Mouse (Mus musculus) midbrain, embryonic 16.5 days (tissue): ENCODE measurements around the gene Cramp1l. TPM values are rescaled to one million over a fixed set of nuclear protein-coding genes. Genes with fewer than 3 reads are reported as not detected.
"Not testable (repeated sequence)": the region's sequence is repeated elsewhere in the genome, so short reads cannot be mapped to it uniquely, and the experiment has no call there.

ENCODE experiments used
- ATAC-seq: fragments of 200-750 bp; cut with Nextera tagmentation; 2 replicates; pipeline ENCODE4 v1.8.0; 2017; ENCODE audit warnings: moderate TSS enrichment
- H3K27ac ChIP-seq: fragments of 300-500 bp; sonication (generic); 2 replicates; pipeline ENCODE4 v1.5.1; 2014; ENCODE audit warnings: mild to moderate bottlenecking, low read length, mixed read lengths
- H3K27me3 ChIP-seq: fragments of 300-500 bp; sonication (generic); 2 replicates; pipeline ENCODE4 v1.6.1; 2014; ENCODE audit warnings: low read depth, low read length, mixed read lengths; ENCODE audit not compliant: control insufficient read depth, insufficient read depth
- H3K36me3 ChIP-seq: fragments of 300-500 bp; sonication (generic); 2 replicates; pipeline ENCODE4 v1.6.1; 2014; ENCODE audit warnings: mild to moderate bottlenecking, low read length, moderate library complexity, mixed read lengths; ENCODE audit not compliant: control insufficient read depth, insufficient read depth
- H3K4me1 ChIP-seq: fragments of 300-500 bp; sonication (generic); 2 replicates; pipeline ENCODE4 v1.6.1; 2014; ENCODE audit warnings: mild to moderate bottlenecking, low read length, mixed read lengths; ENCODE audit not compliant: control insufficient read depth, insufficient read depth
- H3K4me2 ChIP-seq: fragments of 300-500 bp; sonication (generic); 2 replicates; pipeline ENCODE4 v1.6.1; 2014; ENCODE audit warnings: mild to moderate bottlenecking, low read length, mixed read lengths
- H3K4me3 ChIP-seq: fragments of 300-500 bp; sonication (generic); 2 replicates; pipeline ENCODE4 v1.5.1; 2014; ENCODE audit warnings: low read depth, mild to moderate bottlenecking, low read length, moderate library complexity, mixed read lengths
- H3K9ac ChIP-seq: fragments of 300-500 bp; sonication (generic); 2 replicates; pipeline ENCODE4 v1.6.1; 2014; ENCODE audit warnings: low read depth, low read length, mixed read lengths
- H3K9me3 ChIP-seq: fragments of 300-500 bp; sonication (generic); replicated peaks from 2 replicates; pipeline ENCODE4 v1.6.1; 2014; ENCODE audit warnings: mild to moderate bottlenecking, low read length, mixed read lengths; ENCODE audit not compliant: control insufficient read depth, poor library complexity, severe bottlenecking
- WGBS: fragments of 180-500 bp; shearing (Covaris S2); extraction: QIAGEN DNeasy Blood & Tissue Kit; methylation state at CpG from one replicate; pipeline ENCODE4 v1.1.7; 2014; 5-methylcytosine and 5-hydroxymethylcytosine counted together
- polyA plus RNA-seq: library from polyadenylated mRNA; unstranded; fragments of >200 nt; fragmentation: Nextera tagmentation; extraction: Ambion mirVana; gene quantifications from 2 replicates; pipeline ENCODE4 v1.2.1, GENCODE M21; 2015

The Cramp1l gene
- polyA plus RNA-seq, 1 experiment from 2014 or later = 4.6 TPM

DNA sequence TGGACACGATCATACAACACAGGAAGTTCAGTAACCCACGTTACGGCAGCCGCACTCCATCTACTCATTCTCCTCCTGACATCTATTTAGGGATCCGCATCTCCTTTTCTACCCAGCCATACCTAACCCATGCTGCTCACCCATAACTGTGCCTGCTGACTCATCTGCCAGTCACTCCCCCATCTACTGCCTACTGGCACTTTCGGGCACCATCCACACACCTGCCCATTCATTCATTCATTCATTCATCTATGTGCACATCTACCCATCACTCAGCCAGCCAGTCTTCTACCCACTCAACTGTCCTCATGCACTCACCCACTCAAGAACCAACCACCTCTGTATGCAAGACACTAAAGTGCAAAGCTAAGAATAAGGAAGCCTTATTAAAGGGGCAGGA lies 28.4 kb downstream of the Cramp1l start:
- H3K27ac ChIP-seq = no peak overlapping the region
- peaks cover 55% of the 10 kb centered on the region for H3K36me3 ChIP-seq
- WGBS = 96% methylated on average over 6 of the region's 6 CpGs
- H3K4me3 ChIP-seq = no peak overlapping the region
- ATAC-seq = no peak
- H3K4me1 ChIP-seq = no peaks in the 10 kb centered on the region
- no peaks in the 10 kb centered on the region for H3K27me3 ChIP-seq
- H3K9ac ChIP-seq = no peak overlapping the region
- no peaks in the 10 kb centered on the region for H3K9me3 ChIP-seq
- H3K4me2 ChIP-seq = no peak overlapping the region

- H3K27me3 ChIP-seq = no peaks in the 10 kb centered on the region
- H3K36me3 ChIP-seq = peaks cover 22% of the 10 kb centered on the region
- H3K4me2 ChIP-seq = peak overlapping the region; percentile 79
- 15% methylated on average over 21 of the region's 21 CpGs for WGBS
- peak overlapping the region; percentile 95 for H3K4me3 ChIP-seq
- H3K9me3 ChIP-seq = no peaks in the 10 kb centered on the region
- H3K9ac ChIP-seq = peak overlapping the region; percentile 47; the same call in 1 of the 2 replicates
- no peak overlapping the region for H3K27ac ChIP-seq
- ATAC-seq = peak; percentile 63
- H3K4me1 ChIP-seq = peaks cover 14% of the 10 kb centered on the region
Observed at GRCm38 (mm10) chr17:24960852-24961715, 54.5 kb downstream of the Cramp1l start.

DNA sequence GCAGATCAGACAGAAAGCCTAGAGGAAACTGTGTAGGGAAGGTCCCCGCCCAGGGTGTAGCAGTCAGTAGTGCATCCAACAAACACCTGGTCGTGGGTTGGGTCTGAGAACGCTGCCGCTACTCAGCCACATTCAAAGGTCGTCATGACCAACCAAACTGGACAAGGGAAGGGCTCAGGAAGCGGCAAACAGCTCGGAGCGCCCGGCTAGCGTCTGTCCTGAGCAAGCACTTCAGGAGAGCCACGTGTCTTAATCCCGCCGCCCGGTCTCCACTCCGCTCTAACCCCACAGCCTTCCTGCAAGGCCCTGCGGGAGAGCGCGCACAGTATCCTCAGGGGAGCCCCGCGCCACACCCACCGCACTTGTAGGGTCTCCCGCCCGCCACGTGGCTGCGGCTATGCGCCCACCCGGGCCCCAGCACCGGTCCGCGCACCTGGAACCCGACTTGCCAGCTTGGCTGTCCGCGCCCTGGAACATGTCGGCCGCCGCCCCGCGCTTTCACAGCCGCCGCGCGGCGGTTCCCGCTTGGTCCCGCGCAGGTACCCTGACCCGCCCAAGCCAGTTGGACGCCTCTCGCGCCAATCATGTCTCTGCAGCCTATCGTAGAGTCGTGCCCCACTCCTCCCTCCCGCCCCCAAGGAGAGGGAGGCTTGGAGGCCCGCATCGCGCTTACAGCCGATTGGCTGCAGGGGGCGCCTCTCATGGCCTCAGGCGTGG lies 55.3 kb downstream of the Cramp1l start, which contains the start of gene Jpt2:
TSS of gene Jpt2 (minus strand) at position 555 of the 717 bp plus-strand sequence.
- H3K27ac ChIP-seq = peak within 1 kb of the TSS; percentile 88
- ATAC-seq = peak; percentile 100
- H3K9me3 ChIP-seq = no peaks in the 10 kb centered on the region
- H3K4me3 ChIP-seq = peak within 1 kb of the TSS; percentile 95
- no peaks in the 10 kb centered on the region for H3K27me3 ChIP-seq
- peaks cover 25% of the 10 kb centered on the region for H3K36me3 ChIP-seq
- peak within 1 kb of the TSS; percentile 79 for H3K4me2 ChIP-seq
- H3K9ac ChIP-seq = peak within 1 kb of the TSS; percentile 86
- WGBS = under 1% methylated on average over 59 of the region's 59 CpGs
- peaks cover 14% of the 10 kb centered on the region for H3K4me1 ChIP-seq

DNA sequence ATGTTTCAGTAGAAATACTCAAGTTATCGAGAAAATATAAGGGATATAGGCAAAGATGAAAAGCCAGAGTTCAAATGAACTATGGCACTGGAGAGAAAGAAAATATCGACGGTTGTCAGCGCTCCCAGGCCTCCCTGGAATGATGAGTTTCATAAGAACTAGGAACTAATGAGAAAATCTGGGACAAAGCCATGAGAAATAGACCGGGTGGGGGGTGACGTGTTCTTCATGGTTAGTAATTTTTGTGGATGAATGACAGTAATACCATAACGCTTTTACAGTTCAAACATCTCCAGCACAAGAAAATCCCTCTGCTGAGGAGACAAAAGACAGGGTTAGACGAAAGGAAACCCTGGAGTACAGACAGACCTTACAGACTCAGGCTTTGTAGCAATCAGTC lies 56.2 kb downstream of the Cramp1l start:
- ATAC-seq = no peak
- peak overlapping the region; percentile 86 for H3K9ac ChIP-seq
- 35% methylated on average over 8 of the region's 8 CpGs for WGBS
- peak overlapping the region; percentile 88; the same call in 1 of the 2 replicates for H3K27ac ChIP-seq
- H3K4me1 ChIP-seq = peaks cover 14% of the 10 kb centered on the region
- H3K36me3 ChIP-seq = peaks cover 18% of the 10 kb centered on the region
- H3K27me3 ChIP-seq = no peaks in the 10 kb centered on the region
- peak overlapping the region; percentile 79 for H3K4me2 ChIP-seq
- no peaks in the 10 kb centered on the region for H3K9me3 ChIP-seq
- peak overlapping the region; percentile 95 for H3K4me3 ChIP-seq

GRCm38 (mm10) chr17:24953291-24953690 lies 62.3 kb downstream of the Cramp1l start:
- no peaks in the 10 kb centered on the region for H3K27me3 ChIP-seq
- no peaks in the 10 kb centered on the region for H3K4me1 ChIP-seq
- ATAC-seq = no peak
- H3K4me2 ChIP-seq = no peak overlapping the region
- 96% methylated on average over 2 of the region's 2 CpGs for WGBS
- peaks cover 17% of the 10 kb centered on the region for H3K36me3 ChIP-seq
- H3K9me3 ChIP-seq = no peaks in the 10 kb centered on the region
- H3K4me3 ChIP-seq = no peak overlapping the region
- no peak overlapping the region for H3K27ac ChIP-seq
- no peak overlapping the region for H3K9ac ChIP-seq

DNA sequence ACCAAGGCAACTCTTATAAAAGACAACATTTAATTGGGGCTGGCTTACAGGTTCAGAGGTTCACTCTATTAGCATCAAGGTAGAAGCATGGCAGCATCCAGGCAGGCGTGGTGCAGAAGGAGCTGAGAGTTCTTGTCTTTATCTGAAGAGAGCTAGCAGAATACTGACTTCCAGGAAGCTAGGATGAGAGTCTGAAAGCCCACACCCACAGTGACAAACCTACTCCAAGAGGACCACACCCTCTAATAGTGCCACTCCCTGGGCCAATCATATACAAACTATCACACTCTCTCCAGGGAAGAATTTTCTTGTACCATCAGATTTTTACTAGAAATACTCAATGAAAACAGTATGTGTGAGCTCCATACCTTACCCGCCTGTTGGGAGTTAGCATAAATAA lies 64.9 kb downstream of the Cramp1l start:
- Histone ChIP-seq H3K36me3 (peaks cover 25% of the 10 kb centered on the region), H3K27me3 (no peaks in the 10 kb centered on the region), H3K4me2 (no peak overlapping the region), H3K4me1 (no peaks in the 10 kb centered on the region), H3K9ac (no peak overlapping the region), H3K4me3 (no peak overlapping the region), H3K27ac (no peak overlapping the region), H3K9me3 (no peaks in the 10 kb centered on the region)
- 92% methylated on average over 2 of the region's 2 CpGs for WGBS
- no peak for ATAC-seq

DNA sequence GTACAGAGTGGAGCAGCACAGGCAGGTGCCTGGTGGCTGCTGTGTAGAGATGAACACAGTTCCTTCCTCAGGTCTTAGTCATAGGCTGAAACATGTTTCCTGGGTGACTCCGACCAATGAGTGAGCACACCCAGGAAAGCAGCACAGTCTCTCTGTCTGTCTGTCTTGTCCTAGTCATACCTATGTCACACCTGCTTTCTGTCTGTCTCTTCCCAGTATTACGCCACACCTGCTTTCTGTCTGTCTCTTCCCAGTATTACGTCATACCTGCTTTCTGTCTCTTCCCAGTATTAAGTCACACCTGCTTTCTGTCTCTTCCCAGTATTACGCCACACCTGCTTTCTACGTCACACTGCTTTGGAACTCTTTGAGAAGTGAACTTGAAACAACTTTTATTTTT lies 67.4 kb downstream of the Cramp1l start:
- Histone ChIP-seq H3K36me3 (peaks cover 23% of the 10 kb centered on the region), H3K9me3 (no peaks in the 10 kb centered on the region), H3K27ac (no peak overlapping the region), H3K4me3 (no peak overlapping the region), H3K4me1 (no peaks in the 10 kb centered on the region), H3K27me3 (no peaks in the 10 kb centered on the region), H3K4me2 (no peak overlapping the region), H3K9ac (no peak overlapping the region)
- 96% methylated on average over 5 of the region's 5 CpGs for WGBS
- ATAC-seq = no peak

- H3K4me1 ChIP-seq, ATAC-seq, H3K4me2 ChIP-seq, H3K4me3 ChIP-seq, H3K27me3 ChIP-seq, H3K9me3 ChIP-seq, H3K27ac ChIP-seq, H3K9ac ChIP-seq: not testable (repeated sequence)
- peaks cover 18% of the 10 kb centered on the region for H3K36me3 ChIP-seq
- 94% methylated on average over 1 of the region's 1 CpGs for WGBS
Observed at GRCm38 (mm10) chr17:24943589-24943988, 72.0 kb downstream of the Cramp1l start.

- Histone ChIP-seq H3K9me3 (no peaks in the 10 kb centered on the region), H3K27ac (no peak overlapping the region), H3K4me1 (no peaks in the 10 kb centered on the region), H3K4me2 (no peak overlapping the region), H3K27me3 (no peaks in the 10 kb centered on the region), H3K36me3 (peaks cover 17% of the 10 kb centered on the region), H3K9ac (no peak overlapping the region), H3K4me3 (no peak overlapping the region)
- no peak for ATAC-seq
- WGBS = 91% methylated on average over 7 of the region's 7 CpGs
Observed at GRCm38 (mm10) chr17:24943036-24943435, 72.6 kb downstream of the Cramp1l start.
